Mouse (Mus musculus): ENCODE measurements around the gene Tnpo2.

Tnpo2 gene

DNA sequence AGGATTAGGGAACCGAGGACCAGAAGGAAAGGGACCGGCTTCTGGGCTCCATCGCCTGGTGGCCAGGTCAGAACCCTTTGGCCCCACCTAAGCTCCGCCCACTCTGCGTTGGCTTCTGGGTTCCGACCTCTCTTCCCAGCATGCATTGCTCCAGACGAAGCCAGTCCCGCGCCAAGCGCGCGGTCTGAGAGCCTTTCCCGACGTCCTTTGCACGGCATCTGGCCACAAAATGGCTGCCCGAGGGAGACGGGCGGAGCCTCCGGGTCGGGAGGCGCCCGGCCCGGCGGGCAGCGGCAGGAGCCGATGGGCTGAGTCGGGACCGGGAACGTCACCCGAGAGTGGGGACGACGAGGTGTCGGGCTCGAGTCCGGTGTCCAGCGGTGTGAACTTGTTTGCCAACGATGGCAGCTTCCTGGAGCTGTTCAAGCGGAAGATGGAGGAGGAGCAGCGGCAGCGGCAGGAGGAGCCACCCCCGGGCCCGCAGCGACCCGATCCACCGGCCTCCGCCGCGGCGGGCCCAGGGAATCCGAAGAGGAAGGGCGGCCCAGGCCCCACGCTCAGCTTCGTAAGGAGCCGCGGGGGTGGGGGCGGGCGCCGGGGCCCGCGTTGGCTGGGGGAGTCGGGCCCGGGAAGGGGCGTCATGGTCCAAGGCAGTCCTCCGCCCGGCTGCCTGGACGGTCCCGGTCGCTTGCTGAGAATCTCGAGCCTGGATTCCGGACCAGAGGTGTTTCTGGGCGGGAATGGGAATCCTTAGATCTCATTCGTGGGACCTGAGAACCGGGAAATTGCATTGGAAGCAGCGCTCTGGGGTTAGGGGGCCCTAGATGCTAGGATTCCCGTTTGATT is 9.8 kb upstream of the Tnpo2 start, which contains the start of gene Trir:
Gene Trir, plus strand, starts transcription at position 154 of the 846 bp plus-strand sequence.
- in situ Hi-C loops (cut with MboI, MseI): loop anchor here in 1 of 2 experiments (5.0 kb wide), 1 partner anchor 50 kb away; the partner anchor contains the start of gene Junb

DNA sequence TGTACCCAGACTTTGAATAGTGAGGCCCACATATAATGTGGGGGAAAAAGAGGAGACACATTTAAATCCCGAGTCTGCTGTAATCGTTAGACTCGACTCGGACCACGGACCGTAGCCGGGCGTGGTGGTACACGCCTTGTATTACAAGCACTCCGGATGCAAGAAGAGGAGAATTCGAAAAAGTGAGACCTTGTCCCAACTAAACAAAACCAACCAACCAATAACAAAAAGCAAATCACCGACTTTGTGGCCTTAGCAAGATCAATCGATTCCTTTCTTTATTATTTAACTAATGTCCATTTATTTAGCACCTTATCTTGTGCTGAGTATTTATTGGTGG is 9.2 kb upstream of the Tnpo2 start:
- in situ Hi-C loops (cut with MboI, MseI): loop anchor here in 1 of 2 experiments (5.0 kb wide), 1 partner anchor 50 kb away; the partner anchor contains the start of gene Junb

DNA sequence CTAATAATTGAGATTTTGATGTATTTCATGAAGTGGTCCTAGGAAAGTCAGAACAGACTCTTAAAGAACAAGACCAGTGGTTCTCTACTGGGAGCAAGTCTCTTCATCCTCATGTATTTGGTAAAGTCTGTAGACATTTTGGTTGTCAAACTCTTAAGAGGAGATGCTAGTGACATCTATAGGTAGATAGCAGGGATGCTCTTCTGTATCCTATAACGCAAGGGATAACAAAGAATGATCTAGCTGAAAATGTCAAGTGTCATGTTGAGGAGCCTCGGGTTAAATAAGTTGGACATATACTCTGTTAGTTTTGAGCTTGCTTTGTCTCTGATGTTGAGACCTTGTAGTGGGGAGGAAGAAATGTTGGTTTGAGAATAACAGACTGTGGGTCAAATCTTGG is 8.8 kb upstream of the Tnpo2 start:
- in situ Hi-C loops (cut with MboI, MseI): loop anchor here in 1 of 2 experiments (5.0 kb wide), 1 partner anchor 51 kb away; the partner anchor contains the start of gene Junb

DNA sequence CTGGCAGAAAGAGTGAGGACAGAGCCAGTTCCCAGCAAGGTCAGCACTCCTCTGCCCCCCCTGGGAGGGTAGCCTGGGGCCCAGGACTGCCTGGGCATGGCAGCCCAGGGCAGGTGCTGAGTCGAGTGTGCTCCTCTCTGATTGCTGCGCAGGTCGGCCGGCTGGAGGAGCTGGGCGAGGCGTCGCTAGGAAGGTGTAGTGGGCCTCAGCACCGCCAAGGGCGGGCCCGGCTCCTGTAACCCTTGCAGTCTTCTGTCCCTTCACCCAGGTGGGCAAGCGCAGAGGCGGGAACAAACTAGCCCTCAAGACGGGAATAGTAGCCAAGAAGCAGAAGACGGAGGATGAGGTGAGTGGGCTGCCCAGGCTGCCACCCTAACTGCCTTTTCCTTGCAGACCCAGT is 7.4 kb upstream of the Tnpo2 start:
- in situ Hi-C loops (cut with MboI, MseI): loop anchor here in 1 of 2 experiments (5.0 kb wide), 1 partner anchor 52 kb away; the partner anchor contains the start of gene Junb

DNA sequence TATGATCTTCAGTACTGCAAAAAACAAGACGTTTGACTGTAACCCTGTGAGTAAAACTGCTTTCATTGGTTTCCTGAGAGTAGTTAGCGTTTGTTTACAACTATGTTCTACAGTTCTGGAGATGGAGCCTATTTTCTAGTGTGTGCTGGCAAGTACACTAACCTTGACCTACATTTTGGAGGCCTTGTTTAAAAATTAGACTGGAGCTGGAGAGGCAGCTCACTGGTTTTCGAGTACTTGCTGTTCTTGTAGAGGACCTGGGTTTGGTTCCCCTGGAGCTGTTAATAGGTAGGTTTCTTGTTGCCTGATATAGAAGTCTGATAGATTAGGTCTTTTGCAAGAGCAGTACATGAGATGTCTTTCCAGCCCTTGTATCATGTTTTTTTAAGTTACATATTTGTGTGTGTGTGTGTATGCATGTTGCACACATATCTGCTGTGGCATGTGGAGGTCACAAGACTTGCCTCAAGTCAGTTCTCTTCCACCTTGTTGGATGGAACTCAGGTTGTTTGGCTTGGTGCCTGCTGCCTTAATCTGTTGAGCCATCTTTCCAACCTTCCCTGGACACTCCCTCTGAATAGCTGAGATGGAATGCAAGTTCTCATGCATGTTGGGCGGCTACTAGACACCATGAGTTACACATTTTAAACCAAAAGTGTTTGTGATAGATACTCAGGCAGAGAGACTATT is 3.9 kb upstream of the Tnpo2 start:
- in situ Hi-C loops (cut with MboI, MseI): no loop called here

DNA sequence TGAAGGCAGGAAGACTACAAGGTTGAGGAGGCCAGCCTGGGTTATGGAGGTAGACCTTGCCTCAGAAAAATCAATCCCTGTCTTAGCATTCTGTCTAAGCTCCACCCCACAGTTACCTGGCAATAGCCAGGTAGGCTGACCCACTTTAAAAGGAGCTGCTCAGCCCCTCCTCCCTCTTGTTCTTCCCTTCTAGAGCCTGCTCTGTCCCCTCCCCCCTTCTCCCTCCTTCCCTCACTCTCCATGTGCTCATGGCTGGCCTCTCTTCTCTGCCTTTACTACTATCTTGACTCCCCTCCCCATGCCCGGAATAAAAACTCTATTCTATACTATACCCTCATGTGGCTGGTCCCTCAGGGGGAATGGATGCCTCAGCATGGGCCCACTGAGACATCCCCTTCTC is 2.8 kb upstream of the Tnpo2 start:
- in situ Hi-C loops (cut with MboI, MseI): no loop called here

DNA sequence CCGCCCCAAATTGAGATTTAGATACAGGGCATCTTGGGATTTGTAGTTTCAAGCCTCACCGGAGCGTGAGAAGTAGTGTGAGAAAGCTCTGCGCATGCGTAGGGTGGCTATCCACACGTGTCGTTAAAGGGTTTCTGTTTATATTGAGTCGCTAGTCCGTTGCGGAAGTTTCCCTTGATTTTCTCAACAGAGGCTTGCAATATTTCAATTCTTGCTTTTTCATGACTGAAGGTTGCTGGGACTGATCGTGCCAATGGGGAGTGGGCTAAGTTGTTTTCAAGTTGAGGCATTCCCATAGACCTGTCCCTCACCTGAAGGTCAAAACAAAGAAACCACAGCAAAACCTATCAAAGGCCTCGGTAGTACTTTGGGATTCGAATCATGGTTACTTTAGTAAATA is 2.0 kb upstream of the Tnpo2 start:
- in situ Hi-C loops (cut with MboI, MseI): no loop called here

DNA sequence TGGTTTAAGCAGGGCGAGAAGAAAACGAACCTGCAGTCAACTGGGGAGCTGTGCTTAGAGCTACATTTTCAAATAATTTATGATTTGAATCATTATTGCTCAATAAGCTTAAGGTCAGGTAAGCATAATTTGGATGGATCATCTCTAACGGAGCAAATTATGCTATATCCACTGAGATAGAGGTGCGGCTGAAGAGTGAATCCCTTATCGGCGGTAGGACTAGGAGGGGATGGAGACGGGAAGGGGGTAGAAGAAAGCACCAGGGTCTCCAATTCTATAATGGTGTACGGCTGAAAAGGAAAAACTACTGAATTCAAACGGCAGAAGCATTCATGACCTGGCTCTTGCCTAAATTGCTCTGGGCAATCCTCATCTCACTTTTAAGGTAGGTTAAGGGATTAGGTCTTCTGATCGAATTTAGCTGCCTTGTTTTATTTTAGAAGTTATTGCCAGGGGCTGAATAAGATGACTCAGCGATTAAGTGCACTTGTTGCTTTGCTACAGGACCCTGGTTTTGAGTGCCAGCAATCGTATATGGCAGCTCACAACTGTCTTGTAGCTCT is 1.5 kb upstream of the Tnpo2 start:
- in situ Hi-C loops (cut with MboI, MseI): no loop called here

DNA sequence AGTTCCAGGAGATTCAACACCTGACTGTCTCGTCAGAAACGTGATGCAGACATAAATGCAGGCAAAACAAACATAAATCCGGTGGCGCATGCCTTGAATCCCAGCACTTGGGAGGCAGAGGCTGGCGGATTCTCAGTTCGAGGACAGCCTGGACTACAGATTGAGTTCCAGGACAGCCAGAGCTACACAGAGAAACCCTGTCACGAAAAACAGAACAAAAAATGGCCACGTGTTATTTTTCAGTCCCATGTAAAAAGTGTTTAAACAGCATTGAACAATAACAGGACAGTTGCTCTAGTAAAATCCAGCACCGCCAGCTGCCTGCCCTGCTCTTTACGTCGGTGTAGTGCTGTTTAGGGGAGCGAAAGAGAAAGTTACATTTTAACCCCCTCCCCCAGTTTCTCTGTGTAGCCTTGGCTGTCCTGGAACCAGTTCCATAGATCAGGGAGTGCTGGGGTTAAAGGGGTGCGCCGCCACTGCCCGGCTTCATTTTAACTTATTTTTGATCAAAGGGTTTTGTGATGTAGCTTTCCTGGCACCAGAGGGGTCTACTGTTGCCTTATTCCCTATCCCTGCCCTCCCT is 896 bp upstream of the Tnpo2 start:
- in situ Hi-C loops (cut with MboI, MseI): no loop called here

DNA sequence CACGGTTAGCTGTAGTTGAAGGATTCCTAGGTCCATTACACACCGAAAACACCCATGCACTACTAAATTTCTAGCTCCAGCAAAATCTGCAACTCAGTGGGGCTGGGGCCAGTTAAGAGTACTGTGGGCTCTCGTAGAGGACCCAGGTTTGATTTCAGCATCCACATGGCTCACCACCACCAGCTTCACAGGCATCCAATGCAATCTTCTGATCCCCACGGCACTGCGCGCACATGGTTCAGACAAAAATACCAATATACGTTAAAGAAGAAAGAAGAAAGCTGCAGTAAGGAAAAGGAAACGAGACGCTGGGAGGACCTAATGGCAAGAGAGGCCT is 366 bp upstream of the Tnpo2 start:
- in situ Hi-C loops (cut with MboI, MseI): no loop called here

DNA sequence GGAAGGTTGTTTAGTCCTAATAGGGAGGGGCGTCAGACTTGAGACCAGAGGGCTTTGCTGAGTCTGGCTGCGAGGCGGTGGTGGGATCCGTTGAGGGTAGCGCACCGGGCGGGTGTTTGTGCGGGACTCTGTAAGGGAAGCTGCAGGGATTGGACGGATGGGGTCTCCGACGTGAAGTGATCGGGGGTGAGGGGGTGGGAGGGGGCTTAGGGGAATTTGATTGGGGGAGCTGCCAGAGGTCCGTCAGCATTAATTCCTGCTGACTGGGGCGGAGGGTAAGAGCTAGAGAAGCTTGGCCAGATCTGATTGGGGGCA is 608 bp downstream of the Tnpo2 start:
- in situ Hi-C loops (cut with MboI, MseI): no loop called here

DNA sequence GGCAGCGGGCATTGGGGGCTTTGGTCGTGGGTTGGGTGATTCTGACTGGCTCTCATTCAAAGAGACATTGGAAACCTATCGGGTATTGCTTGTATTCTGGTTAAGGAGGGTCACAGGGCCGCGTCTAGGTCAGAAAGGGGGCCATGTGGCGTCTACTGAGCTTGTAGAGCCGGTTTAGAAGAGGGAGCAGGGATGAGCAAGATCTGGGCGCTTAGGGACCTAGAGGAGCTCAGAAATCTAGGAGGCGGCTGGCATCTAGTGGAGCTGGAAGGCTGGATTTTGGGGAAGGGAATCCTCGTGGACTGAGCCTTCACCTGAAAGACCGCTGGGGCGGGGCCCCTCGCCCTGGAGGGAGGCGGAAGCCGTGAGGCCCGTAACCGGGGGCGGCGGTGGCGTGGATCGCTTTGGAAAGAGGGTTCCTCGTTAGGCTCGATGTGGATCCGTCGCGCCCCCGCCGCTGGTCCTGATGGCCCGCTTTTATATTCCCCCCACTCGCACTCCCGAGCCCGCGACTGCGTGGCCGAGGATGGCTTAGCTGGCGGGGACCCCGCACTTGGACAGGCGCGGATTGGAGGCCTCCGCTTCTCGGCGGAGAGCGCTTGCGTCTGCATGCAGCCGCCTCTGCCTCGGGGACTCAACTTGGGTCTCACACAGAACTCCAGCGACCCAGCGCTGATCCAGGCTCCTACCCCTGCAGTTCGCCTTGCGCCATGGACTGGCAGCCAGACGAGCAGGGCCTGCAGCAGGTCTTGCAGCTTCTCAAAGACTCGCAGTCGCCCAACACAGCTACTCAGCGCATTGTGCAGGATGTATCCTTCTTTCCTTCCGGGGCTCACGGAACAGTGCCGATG is 1.2 kb downstream of the Tnpo2 start:
- in situ Hi-C loops (cut with MboI, MseI): no loop called here

DNA sequence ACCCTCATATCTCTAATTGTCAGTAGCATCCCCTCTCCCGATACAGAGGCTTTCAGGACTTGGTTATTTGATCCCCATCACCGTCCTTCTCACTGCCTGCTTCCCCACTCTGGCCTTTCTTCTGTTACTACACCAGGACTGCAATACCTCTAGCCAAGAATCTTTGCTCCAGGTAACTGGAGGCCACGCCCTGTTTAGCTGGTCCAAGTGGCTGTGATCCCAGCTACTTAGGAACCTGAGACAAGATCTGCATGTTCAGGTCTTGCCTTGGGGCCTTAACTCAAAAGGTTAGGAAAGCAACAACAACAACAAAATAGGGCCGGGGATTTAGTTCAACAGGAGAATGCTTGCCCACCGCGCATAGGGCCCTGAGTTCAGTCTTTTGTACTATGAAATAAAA is 6.9 kb downstream of the Tnpo2 start:
- in situ Hi-C loops (cut with MboI, MseI): no loop called here

DNA sequence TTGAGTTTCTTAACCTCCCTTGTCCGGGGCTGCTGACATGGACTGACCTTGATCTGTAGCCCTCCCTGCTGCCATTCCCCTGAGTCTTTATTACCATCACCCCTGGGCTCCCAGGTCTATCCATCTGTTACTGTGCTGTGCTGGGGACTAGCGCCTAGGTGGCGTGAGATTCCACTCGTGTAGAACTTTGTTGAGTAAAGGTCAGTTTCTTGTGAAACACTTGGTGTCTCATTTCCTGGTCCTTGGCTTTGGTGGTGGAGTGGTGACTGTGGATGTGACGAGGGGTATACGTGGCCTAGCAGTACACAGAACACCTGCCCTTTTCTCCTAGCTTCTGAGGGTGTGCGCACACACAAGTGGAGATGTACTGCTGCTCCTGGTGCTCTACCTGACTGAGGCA is 20.7 kb downstream of the Tnpo2 start:
- in situ Hi-C loops (cut with MboI, MseI): loop anchor here in 1 of 2 experiments (25.0 kb wide), 2 partner anchors 820 to 1370 kb away; partner anchors contain the start of genes D8Ertd738e, Pkn1 and Zswim4

DNA sequence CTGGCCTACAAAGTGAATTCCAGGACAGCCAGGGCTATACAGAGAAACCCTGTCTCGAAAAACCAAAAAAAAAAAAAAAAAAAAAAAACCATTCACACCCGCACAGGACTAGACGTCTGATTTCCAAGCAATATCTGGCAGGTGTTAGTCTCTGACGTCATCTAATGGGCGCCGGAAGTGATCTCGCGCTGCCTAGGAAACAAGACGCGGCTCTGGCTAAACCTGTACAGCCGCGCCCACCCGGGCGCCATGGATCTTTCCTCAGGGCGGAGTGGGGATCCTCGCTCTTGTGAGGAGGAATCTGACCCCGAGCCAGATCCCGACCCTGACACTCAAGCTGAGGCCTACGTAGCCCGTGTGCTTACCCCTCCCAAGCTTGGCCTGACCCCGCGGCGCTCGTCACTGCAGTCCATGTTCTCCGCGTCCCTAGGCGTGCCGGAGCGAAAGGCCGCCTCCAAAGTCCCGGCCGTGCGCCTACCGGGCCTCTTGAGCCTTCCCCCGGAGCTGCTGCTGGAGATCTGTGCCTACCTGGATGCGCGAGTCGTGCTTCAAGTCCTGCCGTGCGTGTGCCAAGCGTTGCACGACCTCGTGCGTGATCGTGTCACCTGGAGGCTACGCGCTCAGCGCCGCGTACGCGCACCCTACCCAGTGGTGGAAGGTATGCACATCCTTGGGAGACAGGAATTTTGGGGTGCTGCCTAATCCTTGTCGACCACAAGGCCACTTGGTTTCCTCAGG is 23.3 kb downstream of the Tnpo2 start, which contains the start of gene Fbxw9:
Gene Fbxw9, plus strand, starts transcription at position 177 of the 738 bp plus-strand sequence.
- in situ Hi-C loops (cut with MboI, MseI): loop anchor here in 1 of 2 experiments (25.0 kb wide), 2 partner anchors 823 to 1373 kb away; partner anchors contain the start of genes D8Ertd738e, Pkn1 and Zswim4

DNA sequence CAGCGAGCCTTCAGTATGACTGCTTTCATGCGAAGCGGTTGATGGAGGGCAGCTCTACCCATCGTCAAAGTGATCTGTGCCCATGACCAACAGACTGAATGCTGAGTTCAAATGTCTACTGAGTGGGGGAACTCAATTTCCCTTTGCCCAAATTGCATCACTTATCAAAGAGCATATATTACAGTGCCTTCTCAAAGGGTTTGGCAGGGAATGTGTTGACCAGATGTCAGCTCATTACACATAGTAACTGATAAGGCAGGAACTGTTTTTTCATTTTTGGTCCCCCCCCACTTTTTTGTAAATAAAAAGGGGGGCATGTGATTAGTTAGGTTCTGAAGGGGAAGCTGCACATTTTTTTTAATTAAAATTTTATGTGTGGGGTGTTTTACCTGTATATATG is 25.9 kb downstream of the Tnpo2 start:
- in situ Hi-C loops (cut with MboI, MseI): loop anchor here in 1 of 2 experiments (25.0 kb wide), 2 partner anchors 825 to 1375 kb away; partner anchors contain the start of genes D8Ertd738e, Pkn1 and Zswim4

DNA sequence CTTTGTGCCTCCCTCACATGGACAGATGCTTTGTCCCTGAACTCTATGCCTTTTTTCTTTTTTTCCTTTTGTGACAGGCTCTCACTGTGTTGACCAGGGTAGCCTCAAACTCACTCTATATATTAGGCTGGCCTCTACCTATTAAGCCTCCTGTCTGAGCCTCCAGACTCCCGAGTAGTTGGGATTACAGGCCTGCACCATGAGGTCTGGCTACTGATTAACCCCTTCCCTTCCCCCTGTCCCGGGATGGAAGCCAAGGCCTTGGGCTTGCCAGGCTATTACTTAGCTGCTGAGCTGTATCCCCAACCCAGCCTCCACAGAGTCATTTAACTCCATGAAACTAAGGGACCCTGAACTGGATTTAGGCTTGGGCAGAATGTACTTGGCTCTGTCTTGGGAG is 28.5 kb downstream of the Tnpo2 start:
- in situ Hi-C loops (cut with MboI, MseI): loop anchor here in 1 of 2 experiments (25.0 kb wide), 2 partner anchors 828 to 1378 kb away; partner anchors contain the start of genes D8Ertd738e, Pkn1 and Zswim4

DNA sequence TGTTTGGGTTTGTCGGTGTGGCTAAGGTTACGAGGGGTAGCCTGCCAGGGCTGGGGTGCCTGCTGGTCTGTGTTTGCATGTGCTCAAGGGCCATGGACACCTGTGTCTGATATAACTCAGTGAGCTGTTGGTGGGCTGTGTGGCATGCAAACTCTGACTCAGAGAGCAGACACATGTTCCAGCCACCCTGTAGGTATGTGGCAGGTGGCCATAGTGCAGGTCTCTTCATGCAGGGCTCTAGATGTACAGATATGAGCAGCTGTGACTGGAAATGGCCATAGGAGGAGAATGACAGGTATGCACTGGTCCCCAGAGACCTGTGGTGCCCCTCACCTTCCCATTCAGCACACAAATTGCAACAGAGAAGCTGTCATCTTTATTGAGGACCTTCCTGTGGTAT is 30.4 kb downstream of the Tnpo2 start:
- in situ Hi-C loops (cut with MboI, MseI): loop anchor here in 1 of 2 experiments (25.0 kb wide), 2 partner anchors 830 to 1380 kb away; partner anchors contain the start of genes D8Ertd738e, Pkn1 and Zswim4

DNA sequence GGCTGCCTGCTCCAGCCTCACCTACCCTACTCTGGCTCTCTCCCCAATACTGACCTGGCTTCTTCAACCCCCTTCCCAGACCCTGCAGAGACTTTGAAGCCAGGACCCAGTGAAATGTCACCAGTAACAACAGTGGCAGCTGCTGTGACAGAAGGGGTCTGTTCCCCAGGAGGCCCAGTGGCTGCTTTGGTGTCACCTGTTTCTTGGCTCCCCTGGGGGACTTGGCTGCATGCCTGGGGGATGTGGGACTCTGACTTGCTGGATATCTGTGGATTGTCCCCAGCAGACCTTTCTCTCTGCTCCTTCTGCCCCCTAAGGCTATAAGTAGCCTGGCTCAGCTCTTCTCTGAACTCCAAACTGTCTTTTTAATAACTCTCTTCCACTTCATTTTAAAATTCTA is 31.3 kb downstream of the Tnpo2 start, which contains the start of gene Gm5741:
Gene Gm5741, minus strand, starts transcription at position 1 of the 400 bp plus-strand sequence.
- in situ Hi-C loops (cut with MboI, MseI): loop anchor here in 1 of 2 experiments (25.0 kb wide), 2 partner anchors 831 to 1381 kb away; partner anchors contain the start of genes D8Ertd738e, Pkn1 and Zswim4

Data from T-helper 17 cell (primary cell).